Mouse (Mus musculus) lung, adult 2 months (tissue): ENCODE measurements at regions not wholly inside any gene's neighbourhood (a gene's known extent, or its start where the extent isn't known, plus 50 kb on each side); places are given as distances from the start of the nearest gene placed in this dataset.

Experiments used
- CTCF ChIP-seq: fragments of 200-500 bp; IDR thresholded peaks from 2 replicates; pipeline ENCODE4 v1.5.1; 2011; ENCODE audit warnings: mild to moderate bottlenecking, low read length, control low read depth; ENCODE audit not compliant: insufficient read depth
- POLR2A ChIP-seq: fragments of 200-500 bp; IDR thresholded peaks from 2 replicates; pipeline ENCODE4 v1.6.1; 2011; ENCODE audit warnings: low read depth, mild to moderate bottlenecking, control low read depth, low read length, borderline replicate concordance; ENCODE audit errors: extremely low read depth

DNA sequence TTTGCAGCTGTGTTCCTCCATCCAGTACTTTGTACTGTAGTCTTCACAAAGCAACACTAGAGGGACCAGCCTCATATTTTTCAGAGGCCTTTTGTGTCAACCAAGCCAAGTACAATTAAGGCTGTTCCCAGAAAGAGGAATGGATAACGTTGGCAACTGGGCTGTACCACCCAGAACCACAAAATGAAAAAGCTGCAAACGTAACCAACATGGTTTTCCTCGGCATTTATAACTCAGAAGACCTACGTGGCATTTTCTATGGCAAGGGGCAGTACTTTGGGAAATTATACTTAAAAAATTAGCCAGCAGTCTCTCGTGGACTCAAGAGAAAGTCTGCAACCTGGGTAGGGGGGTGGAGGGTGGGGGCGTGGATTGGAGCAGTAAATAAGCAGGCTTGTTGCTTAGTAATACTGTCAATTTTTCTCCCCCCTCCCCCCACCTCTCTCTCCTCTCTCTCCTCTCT lies 87.3 kb upstream of the Col1a2 start:
- no peak for TF ChIP-seq CTCF
- TF ChIP-seq POLR2A: no peak
